Mouse (Mus musculus) adrenal gland, adult 18-20 months (tissue): ENCODE results near the gene Zfp429. TPM values are rescaled to one million over a fixed set of nuclear protein-coding genes. Genes with fewer than 3 reads are reported as not detected.
"Not testable (repeated sequence)": the region's sequence is repeated elsewhere in the genome, so short reads cannot be mapped to it uniquely, and the experiment has no call there.

Experiments used
- DNase-seq, 2 experiments: peaks; one replicate each; pipeline ENCODE4 v3.0.0; 2021 to 2022; ENCODE audit warnings: low spot score in 2 of 2
- long read RNA-seq, 2 experiments: library from polyadenylated mRNA; stranded (forward); transcript quantifications; one replicate each; pipeline ENCODE4 v2.0.0; 2021
- total RNA-seq, 2 experiments: library from RNA; stranded (reverse); gene quantifications; 1 replicate in 1 of 2; 2 replicates in 1 of 2; pipeline ENCODE4 v1.2.3; 2021

Gene Zfp429
- total RNA-seq = 1 to 10 TPM; 4.0 to 4.3 TPM
- long read RNA-seq, experiment 1, partial matches to known transcripts = 0 of 3 reads
- long read RNA-seq, experiment 1, other reads (novel, unspliced or antisense) = 1 of 3 reads
- long read RNA-seq, experiment 2, partial matches to known transcripts = 1 of 4 reads
- long read RNA-seq, experiment 2, other reads (novel, unspliced or antisense) = 2 of 4 reads

GRCm38 (mm10) chr13:67399183-67399903, at the start of gene Zfp429:
Gene Zfp429 (minus strand): TSS chr13:67399819.
- DNase-seq = peak; percentile 55 to 60

DNA sequence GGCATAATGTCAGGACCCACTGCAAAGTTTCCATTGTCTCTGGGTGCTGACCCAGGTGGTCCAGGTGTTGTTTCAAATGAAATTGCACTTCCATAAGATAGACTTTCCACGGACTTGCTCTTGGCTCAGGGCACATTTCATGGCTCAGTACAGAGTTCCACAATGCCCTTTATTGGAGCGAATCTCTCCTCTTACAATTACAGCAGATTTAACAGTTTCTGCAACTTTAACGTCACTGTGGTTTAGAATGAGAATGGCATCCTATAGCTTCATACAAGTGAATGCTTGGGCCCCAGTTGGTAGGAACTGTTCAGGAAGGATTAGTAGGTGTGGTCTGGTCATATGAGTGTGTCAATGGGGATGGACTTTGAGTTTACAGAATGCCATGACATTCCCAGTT, 37.5 kb upstream of the Zfp429 start:
- DNase-seq = not testable (repeated sequence)

DNA sequence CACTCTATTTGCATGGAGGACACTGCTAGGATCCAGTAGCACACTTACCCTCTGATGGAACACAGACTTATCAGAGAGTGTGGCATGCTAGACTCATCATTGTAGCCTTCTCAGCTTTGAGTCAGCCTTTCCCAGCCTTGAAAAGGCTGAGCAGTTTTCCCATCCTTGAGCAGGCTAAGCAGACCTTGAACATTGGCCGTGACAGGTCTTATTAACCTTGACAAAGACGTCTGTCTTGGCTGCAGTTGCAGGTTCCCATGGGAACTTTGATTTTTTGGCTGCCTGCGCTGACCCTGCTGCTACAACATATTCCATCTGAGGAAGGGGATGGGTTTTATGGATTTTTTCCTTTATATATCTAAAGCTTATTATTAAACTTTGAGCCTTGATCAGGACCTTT, 28.5 kb upstream of the Zfp429 start:
- DNase-seq = peak in 1 of 2 experiments; percentile 48

DNA sequence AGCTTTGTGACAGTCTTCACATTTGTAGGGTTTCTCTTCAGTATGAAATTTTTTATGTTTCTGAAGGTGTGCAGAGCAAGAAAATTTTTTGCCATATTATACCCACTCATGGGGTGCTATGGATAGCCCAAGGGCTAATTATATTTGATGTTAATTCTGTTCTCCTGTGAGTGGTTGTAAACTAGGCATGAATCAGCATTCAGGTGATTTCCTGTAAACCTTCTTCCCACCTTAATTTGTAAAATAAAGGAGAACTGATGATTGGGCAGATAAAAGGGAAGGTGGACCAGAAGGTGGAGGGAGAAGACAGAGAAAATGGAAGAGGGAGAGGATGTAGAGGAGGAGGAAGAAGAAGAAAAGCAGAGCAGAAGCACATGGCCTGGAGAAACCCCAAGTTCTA, 26.1 kb upstream of the Zfp429 start:
- DNase-seq = not testable (repeated sequence)

DNA sequence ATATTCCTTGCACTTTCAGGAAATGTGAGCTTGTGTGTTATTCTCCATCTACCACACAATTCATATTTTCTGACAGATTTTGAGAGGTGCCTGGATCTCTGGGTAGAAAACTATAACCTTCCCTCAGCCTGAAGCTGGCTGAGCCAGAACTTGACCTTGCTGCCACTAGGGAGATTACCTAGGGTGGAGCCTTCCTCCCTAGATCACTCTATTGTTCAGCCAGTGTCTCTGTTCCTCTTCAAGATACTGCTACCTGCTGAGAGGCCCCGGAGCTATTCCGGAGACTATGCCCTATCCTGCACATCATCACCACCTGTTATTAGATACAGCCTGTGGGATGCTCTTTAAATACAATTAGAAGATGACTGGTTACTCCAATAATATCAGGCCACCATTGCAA, 22.9 kb upstream of the Zfp429 start:
- DNase-seq = not testable (repeated sequence)

- DNase-seq = peak in 1 of 2 experiments; percentile 15
Observed at GRCm38 (mm10) chr13:67421207-67421857, 21.7 kb upstream of the Zfp429 start, which contains the start of gene Zfp459. Gene Zfp459 (minus strand): TSS chr13:67421418.

GRCm38 (mm10) chr13:67420558-67421206, 21.1 kb upstream of the Zfp429 start:
- no peak for DNase-seq

DNA sequence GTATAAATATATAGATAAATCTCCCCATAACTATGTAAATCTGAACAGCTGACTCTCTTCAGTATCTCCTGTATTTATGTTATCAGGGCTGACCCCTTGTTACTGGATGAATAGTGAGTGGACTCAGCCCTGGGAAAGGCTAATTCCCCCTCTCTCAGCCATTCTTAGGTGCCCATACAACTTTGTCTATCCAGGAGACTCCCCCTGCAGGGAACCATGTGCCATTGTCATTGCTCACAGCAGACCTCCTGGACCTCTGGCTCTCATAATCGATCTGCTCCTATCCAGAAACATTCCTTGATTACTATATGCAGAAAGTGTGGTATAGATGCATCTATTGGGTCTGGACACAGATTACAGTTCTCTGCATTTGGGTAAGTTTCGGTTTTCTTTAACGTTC, 17.2 kb upstream of the Zfp429 start:
- DNase-seq = no peak

- no peak for DNase-seq
Observed at GRCm38 (mm10) chr13:67415759-67416158, 16.1 kb upstream of the Zfp429 start.

- not testable (repeated sequence) for DNase-seq
Observed at GRCm38 (mm10) chr13:67413634-67414033, 14.0 kb upstream of the Zfp429 start.

DNA sequence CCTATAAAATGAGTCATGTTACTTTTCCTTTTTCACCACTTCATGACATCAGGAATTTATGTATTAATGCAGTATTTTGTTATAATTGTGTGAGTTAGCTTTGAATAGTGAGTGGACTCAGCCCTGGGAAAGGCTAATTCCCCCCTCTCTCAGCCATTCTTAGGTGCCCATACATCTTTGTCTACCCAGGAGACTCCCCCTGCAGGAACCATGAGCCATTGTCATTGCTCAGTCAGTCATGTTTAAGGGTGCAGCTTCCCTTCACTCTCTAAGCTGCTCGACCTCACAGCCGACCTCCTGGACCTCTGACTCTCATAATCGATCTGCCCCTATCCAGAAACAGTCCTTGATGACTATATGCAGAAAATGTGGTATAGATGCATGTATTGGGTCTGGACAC, 23.4 kb downstream of the Zfp429 start:
- not testable (repeated sequence) for DNase-seq

DNA sequence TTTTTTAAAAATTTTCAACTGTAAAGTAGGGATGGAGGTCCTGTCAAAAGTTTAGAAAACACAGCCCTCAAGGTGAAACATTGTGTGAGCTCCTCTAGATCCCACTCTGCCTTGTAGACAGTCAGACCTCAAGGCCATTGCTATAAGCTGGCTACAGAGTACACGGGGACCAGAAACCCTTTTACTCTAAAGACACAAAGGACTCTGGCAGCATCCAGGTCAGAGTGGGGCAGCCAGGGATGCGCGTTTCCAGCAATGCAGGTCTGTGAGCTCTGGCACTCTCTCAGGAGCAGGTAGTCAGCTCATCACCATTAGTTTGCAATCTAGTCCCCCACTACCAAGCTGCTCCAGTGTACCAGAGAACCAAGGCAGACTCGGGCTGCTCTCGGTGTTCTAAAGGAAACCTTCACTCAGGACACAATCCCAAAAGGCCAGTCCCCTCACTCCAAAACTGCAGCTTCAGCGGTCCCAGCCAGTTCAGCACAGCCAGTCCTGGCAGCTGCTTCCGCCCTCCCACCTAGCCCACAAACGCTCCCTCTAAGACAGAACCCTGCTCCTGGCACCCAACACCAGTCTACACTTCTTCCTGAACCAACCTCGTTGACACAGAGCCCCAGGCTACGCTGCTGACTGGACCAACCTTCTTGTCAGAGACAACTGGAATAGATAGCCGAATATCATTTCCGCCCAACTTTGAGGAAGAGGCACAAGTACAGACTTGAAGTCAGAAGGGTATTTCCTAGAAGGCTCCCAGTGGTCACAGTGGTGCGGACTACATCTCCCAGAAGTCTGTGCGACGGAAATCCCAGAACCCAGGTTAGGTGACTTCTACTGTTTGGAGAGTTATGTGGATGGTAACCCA, 24.3 kb downstream of the Zfp429 start, which contains the start of the genes Gm28041 and Zfp456:
Gene Gm28041, minus strand, starts transcription at position 684 of the 862 bp plus-strand sequence.
Gene Zfp456, minus strand, starts transcription at position 761 of the 862 bp plus-strand sequence.
- peak; percentile 38 to 56 for DNase-seq

- peak; percentile 85 for DNase-seq
Observed at GRCm38 (mm10) chr13:67360131-67360744, 39.4 kb downstream of the Zfp429 start, which contains the start of the genes Gm28044 and Zfp953. Gene Gm28044 (minus strand): TSS chr13:67360536. Gene Zfp953 (minus strand): TSS chr13:67360605.

GRCm38 (mm10) chr13:67351854-67352253, 47.8 kb downstream of the Zfp429 start:
- DNase-seq = no peak

GRCm38 (mm10) chr13:67343422-67343821, 56.2 kb downstream of the Zfp429 start:
- no peak for DNase-seq

Other genes starting within 250 kb of the Zfp429 start
- gene Rsl1, start 226.6 kb downstream of the Zfp429 start, total RNA-seq = 1 to 10 TPM; 7.9 TPM
- gene Zfp455, start 205.3 kb downstream of the Zfp429 start, total RNA-seq = 1 to 10 TPM; 1.6 to 1.8 TPM
- gene Zfp458, start 121.4 kb downstream of the Zfp429 start, total RNA-seq = 1 to 10 TPM; 2.2 to 3.3 TPM
- 1 to 10 TPM; 1.7 to 2.5 TPM for gene Zfp457, start 93.3 kb downstream of the Zfp429 start, total RNA-seq
- 1 to 10 TPM; 4.8 to 4.9 TPM for gene Zfp595, start 67.2 kb downstream of the Zfp429 start, total RNA-seq
- gene Gm28044, start 39.3 kb downstream of the Zfp429 start, total RNA-seq = 1 to 10 TPM; 1.8 to 1.9 TPM
- gene Zfp953, start 39.2 kb downstream of the Zfp429 start, total RNA-seq = 1 to 10 TPM; 1.7 to 2.6 TPM
- 1 to 10 TPM; 1.3 to 2.1 TPM for gene Gm28041, start 24.1 kb downstream of the Zfp429 start, total RNA-seq
- 1 to 10 TPM; 1.2 TPM for gene Zfp456, start 24.0 kb downstream of the Zfp429 start, total RNA-seq
- 1 to 10 TPM in 1 of 2 experiments, under 1 TPM in 1; 0.99 to 1.5 TPM for gene Zfp459, start 21.6 kb upstream of the Zfp429 start, total RNA-seq
- 10 to 100 TPM; 16.0 to 20.6 TPM for gene Zfp874a, start 51.8 kb upstream of the Zfp429 start, total RNA-seq
- 10 to 100 TPM; 18.0 to 22.0 TPM for gene Zfp874b, start 84.4 kb upstream of the Zfp429 start, total RNA-seq
- gene Zfp58, start 100.7 kb upstream of the Zfp429 start, total RNA-seq = 1 to 10 TPM; 7.5 to 7.9 TPM
- gene Gm26965, start 126.3 kb upstream of the Zfp429 start, total RNA-seq = under 1 TPM in 1 of 2 experiments, not detected in 1; 0.60 TPM
- 10 to 100 TPM; 19.0 to 20.1 TPM for gene Zfp87, start 126.4 kb upstream of the Zfp429 start, total RNA-seq
- 1 to 10 TPM; 8.2 to 8.8 TPM for gene Zfp748, start 154.0 kb upstream of the Zfp429 start, total RNA-seq
- gene Zfp729b, start 209.9 kb upstream of the Zfp429 start, total RNA-seq = 1 to 10 TPM; 6.7 to 7.0 TPM
- not detected for gene Gm49345, start 237.9 kb upstream of the Zfp429 start, total RNA-seq
- gene Zfp729a, start 238.0 kb upstream of the Zfp429 start, total RNA-seq = 1 to 10 TPM; 5.2 to 7.4 TPM